Mouse (Mus musculus) adrenal gland, postnatal 36 days (tissue): ENCODE measurements at regions not wholly inside any gene's neighbourhood (a gene's known extent, or its start where the extent isn't known, plus 50 kb on each side); places are given as distances from the start of the nearest gene placed in this dataset.

Experiments
- DNase-seq, 2 experiments: peaks; one replicate each; pipeline ENCODE4 v3.0.0; 2021; ENCODE audit warnings: mixed read lengths in 1 of 2

DNA sequence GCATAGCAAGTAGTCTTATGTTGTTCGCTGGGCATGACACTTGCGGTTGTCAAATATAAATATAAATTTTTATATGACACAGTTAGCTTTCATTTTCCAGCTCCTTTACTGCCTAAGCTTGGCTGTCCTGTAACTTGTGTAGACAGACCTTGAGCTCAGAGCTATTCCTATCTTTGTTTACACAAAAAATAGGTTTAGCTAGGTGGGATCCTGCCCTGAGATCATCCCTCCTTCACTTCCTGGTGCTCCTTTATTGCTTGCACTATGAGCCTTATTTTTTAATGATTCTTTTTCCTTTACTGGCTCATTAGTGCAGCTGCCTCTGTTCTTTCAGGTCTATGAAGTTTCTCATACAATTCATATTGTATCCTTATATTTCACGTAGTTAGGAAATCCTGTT, 375.6 kb upstream of the Tfap2d start:
- no peak for DNase-seq

DNA sequence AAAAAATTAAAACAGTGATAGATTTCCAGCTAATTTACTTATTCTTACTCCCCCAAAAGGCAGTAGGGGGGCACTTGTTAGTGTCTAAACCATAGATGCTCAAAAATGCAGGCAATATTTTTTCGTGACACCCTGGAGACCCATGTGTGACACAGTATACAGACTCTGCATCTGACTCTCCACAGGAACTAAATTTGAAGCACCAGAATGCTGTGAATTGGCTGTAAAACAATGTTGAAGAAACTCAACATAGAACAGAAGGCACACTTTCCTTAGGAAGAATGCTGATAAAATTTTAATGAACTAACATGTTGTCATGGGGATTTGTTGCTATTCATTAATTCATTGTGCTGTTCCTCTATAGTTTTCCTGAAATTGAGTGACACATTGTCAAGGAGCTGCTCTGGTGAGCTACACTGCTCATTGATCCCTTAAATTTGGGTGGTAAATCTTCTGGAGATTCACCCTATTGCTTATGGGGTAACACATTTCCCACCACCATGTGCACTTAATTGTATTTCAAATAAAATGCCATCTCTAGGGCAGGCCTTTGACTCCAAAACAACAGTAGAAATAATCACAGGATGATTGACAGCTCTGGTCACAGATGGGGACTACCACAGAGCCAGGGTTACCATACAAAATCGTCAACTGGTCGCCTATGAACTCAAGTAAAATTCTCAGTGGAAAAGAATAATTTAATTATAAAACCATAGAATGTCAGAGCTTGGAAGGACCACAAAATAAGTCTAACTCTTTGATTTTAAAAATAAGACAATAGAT, 344.3 kb upstream of the Tfap2d start:
- DNase-seq, result no peak

GRCm38 (mm10) chr1:18793639-18794038, 309.2 kb upstream of the Tfap2d start:
- DNase-seq, result peak in 1 of 2 experiments; percentile 5
